In genomic region chr2:5370591-5370990, GRCm38 (mm10) we compare ENCODE assay signal across 21 mouse cellular contexts.
DNase-seq lines count a peak whose midpoint lies in the region; ATAC-seq and TF ChIP-seq lines count a peak whose summit lies in the region.
"Had no signal": no experiment of that assay in that cellular context is flagged by ENCODE, and none has a peak within 500 bp of the region (broad histone marks: within the 10 kb centered on the region; RNA-seq: fewer than 3 reads in every experiment).

No protein-coding gene starts in this region.

- no peaks in the 10 kb centered on the region for H3K4me1 ChIP-seq in midbrain, postnatal 0 days (ENCODE audit: insufficient read depth, low read length)
- no peaks in the 10 kb centered on the region for H3K4me1 ChIP-seq in midbrain, embryonic 13.5 days (replicated peaks)
- H3K4me1 ChIP-seq: embryonic facial prominence, embryonic 12.5 days; limb, embryonic 13.5 days; liver, embryonic 13.5 days had no signal

- no peak overlapping the region for H3K4me2 ChIP-seq in midbrain, postnatal 0 days (ENCODE audit: low read depth, low read length, poor library complexity, severe bottlenecking)
- no peak overlapping the region for H3K4me2 ChIP-seq in midbrain, embryonic 13.5 days (replicated peaks)
- H3K4me2 ChIP-seq: embryonic facial prominence, embryonic 12.5 days; limb, embryonic 13.5 days; liver, embryonic 13.5 days; lung, embryonic 14.5 days had no signal

- ATAC-seq in cerebellum, adult (ENCODE audit: insufficient number of reproducible peaks, low FRiP score, low TSS enrichment) = peak; percentile 71
- no peak for ATAC-seq in midbrain, postnatal 0 days (ENCODE audit: low FRiP score)
- no peak for ATAC-seq in midbrain, embryonic 13.5 days
- ATAC-seq: hindbrain, embryonic 16.5 days; intestine, postnatal 0 days; Patski had no signal

- no peaks in the 10 kb centered on the region for H3K9me3 ChIP-seq in midbrain, postnatal 0 days (ENCODE audit: low read length)
- H3K9me3 ChIP-seq in midbrain, embryonic 13.5 days = no peaks in the 10 kb centered on the region
- H3K9me3 ChIP-seq: embryonic facial prominence, embryonic 12.5 days; limb, embryonic 13.5 days; liver, embryonic 13.5 days; midbrain, embryonic 10.5 days had no signal

- H3K27me3 ChIP-seq in midbrain, postnatal 0 days (ENCODE audit: insufficient read depth, low read length) = no peaks in the 10 kb centered on the region
- H3K27me3 ChIP-seq in midbrain, embryonic 13.5 days = no peaks in the 10 kb centered on the region
- H3K27me3 ChIP-seq: embryonic facial prominence, embryonic 12.5 days; limb, embryonic 13.5 days; liver, embryonic 13.5 days; Patski had no signal

- no peak overlapping the region for H3K27ac ChIP-seq in midbrain, postnatal 0 days (ENCODE audit: low read depth, low read length)
- no peak overlapping the region for H3K27ac ChIP-seq in midbrain, embryonic 13.5 days
- H3K27ac ChIP-seq: embryonic facial prominence, embryonic 12.5 days; limb, embryonic 13.5 days; liver, embryonic 13.5 days; midbrain, embryonic 10.5 days had no signal

- no peak for DNase-seq in cerebellum, postnatal 4 days (ENCODE audit: low spot score in 2 of 2)
- DNase-seq in midbrain, postnatal 0 days (ENCODE audit: low spot score) = peak; percentile 36
- peak; percentile 28 to 63 for DNase-seq in cerebellum, postnatal 25 days
- no peak for DNase-seq in spleen, adult 12 weeks (ENCODE audit: low spot score)
- DNase-seq in heart, adult 9 months (ENCODE audit: low spot score in 2 of 2) = no peak
- no peak for DNase-seq in adrenal gland, postnatal 14 days
- DNase-seq: adrenal gland, postnatal 10 days; heart, postnatal 4 days; liver, embryonic 13.5 days; lung, embryonic 14.5 days; lung, postnatal 36 days; thymus, postnatal 14 days had no signal

- H3K9ac ChIP-seq in midbrain, postnatal 0 days (replicated peaks; ENCODE audit: low read length, poor library complexity, severe bottlenecking) = no peak overlapping the region
- H3K9ac ChIP-seq in midbrain, embryonic 13.5 days (replicated peaks) = no peak overlapping the region
- H3K9ac ChIP-seq: embryonic facial prominence, embryonic 12.5 days; limb, embryonic 13.5 days; liver, embryonic 13.5 days; lung, embryonic 14.5 days had no signal

- 67% methylated on average over 3 of the region's 3 CpGs for WGBS in midbrain, postnatal 0 days
- WGBS in midbrain, embryonic 13.5 days = 83% methylated on average over 3 of the region's 3 CpGs

- no peaks in the 10 kb centered on the region for H3K36me3 ChIP-seq in midbrain, postnatal 0 days (ENCODE audit: insufficient read depth, low read length)
- no peaks in the 10 kb centered on the region for H3K36me3 ChIP-seq in midbrain, embryonic 13.5 days
- H3K36me3 ChIP-seq: embryonic facial prominence, embryonic 12.5 days; limb, embryonic 13.5 days; liver, embryonic 13.5 days; midbrain, embryonic 10.5 days had no signal

- TF ChIP-seq CTCF in midbrain, postnatal 0 days (IDR thresholded peaks at IDR 0.05) = no peak

- no peak overlapping the region for H3K4me3 ChIP-seq in midbrain, postnatal 0 days (ENCODE audit: low read depth, low read length)
- no peak overlapping the region for H3K4me3 ChIP-seq in midbrain, embryonic 13.5 days (replicated peaks)
- H3K4me3 ChIP-seq: embryonic facial prominence, embryonic 12.5 days; erythroblast, embryonic 14.5 days; limb, embryonic 13.5 days; liver, embryonic 13.5 days; midbrain, embryonic 10.5 days had no signal

Comparison
In these comparisons a context has a peak if more than half of its experiments do, and no peak if none do; other contexts are left out.
1. DNase-seq: peak in midbrain, postnatal 0 days (single experiment) and cerebellum, postnatal 25 days (2 of 2); none in cerebellum, postnatal 4 days (0 of 2), spleen, adult 12 weeks (single experiment), heart, adult 9 months (0 of 2) and adrenal gland, postnatal 14 days (single experiment).